Mouse (Mus musculus) liver, postnatal 0 days (tissue): ENCODE measurements around the gene Slit3.

Source experiments
- CTCF ChIP-seq: sonication (generic); IDR thresholded peaks from 2 replicates; pipeline ENCODE4 v1.5.1; 2016; ENCODE audit warnings: antibody characterized with exemption, low read depth
- EP300 ChIP-seq: IDR thresholded peaks from 2 replicates; pipeline ENCODE4 v1.6.1; 2016; ENCODE audit warnings: antibody characterized with exemption, low read depth, mild to moderate bottlenecking

DNA sequence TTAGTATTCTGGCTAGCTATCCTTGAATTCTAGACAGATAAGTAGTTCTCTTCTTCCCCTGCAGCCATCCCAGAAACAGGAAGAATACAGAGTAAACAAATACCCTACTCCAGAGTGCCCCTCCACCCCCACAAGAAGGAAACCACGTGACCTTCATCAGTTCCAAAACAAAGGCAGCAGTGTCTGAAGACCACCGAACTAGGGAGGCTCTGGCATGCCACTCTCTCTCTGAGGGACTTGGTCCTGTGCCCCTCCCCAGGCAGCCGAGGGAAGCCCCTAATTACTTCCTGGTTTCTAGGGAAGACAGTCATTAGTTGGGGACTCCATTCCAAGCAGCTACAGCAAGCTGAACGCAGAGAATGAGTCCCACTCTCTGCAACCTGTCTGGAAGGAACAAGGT is 391.7 kb downstream of the Slit3 start:
- TF ChIP-seq CTCF (no peak), EP300 (no peak)
